Mouse (Mus musculus): Measurements from ENCODE around the gene Zfp444. TPM values are rescaled to one million over a fixed set of nuclear protein-coding genes. Genes with fewer than 3 reads are reported as not detected.
"Not testable (repeated sequence)": the region's sequence is repeated elsewhere in the genome, so short reads cannot be mapped to it uniquely, and the experiment has no call there.

The Zfp444 gene
- polyA plus RNA-seq, 1 experiment from 2014 or later, result 77.6 TPM

- Histone ChIP-seq H3K27me3 (replicated peaks; ENCODE audit: control insufficient read depth, insufficient read depth, low read length) (no peaks in the 10 kb centered on the region), H3K27ac (ENCODE audit: low read depth, low read length) (peak overlapping the region; percentile 73), H3K4me3 (ENCODE audit: low read length) (peak overlapping the region; percentile 71), H3K4me1 (ENCODE audit: control insufficient read depth, insufficient read depth, low read depth, low read length) (peaks cover 5% of the 10 kb centered on the region), H3K4me2 (ENCODE audit: low read length) (peak overlapping the region; percentile 61), H3K36me3 (ENCODE audit: control insufficient read depth, insufficient read depth, low read length) (no peaks in the 10 kb centered on the region), H3K9me3 (ENCODE audit: control insufficient read depth, low read length) (no peaks in the 10 kb centered on the region), H3K9ac (ENCODE audit: low read depth, low read length) (peak overlapping the region; percentile 43)
- WGBS, result under 1% methylated on average over 24 of the region's 24 CpGs
- ATAC-seq, result peak; percentile 39
Observed at GRCm38 (mm10) chr7:6171444-6172005, 501 bp upstream of the Zfp444 start.

DNA sequence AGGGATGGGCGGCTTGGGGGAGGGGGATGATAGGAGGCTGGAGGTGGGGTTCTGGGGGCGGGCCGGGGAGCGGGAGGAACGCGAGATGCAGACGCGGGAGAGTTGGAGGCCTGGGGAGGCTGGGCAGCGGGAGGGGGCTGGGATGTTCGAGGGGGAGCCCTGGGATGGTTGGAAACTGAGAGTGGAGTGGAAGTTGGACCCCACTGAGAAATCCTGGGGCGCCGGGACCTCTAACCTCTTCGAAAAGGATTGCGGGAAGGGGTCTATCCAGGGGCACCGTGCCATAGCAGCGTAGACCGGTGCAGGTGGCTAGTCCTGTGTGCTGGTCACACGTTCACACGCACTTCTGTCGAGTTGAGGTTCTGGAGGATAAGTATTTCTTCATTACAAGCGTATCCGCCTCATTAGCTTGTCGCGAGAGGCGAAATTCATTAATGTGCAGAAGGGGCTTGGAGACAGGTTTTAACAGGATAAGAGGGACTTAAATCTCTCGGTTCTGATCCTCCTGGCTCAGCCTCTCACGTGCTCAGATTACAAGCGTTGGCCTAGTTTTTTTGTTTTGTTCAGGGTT lies 733 bp downstream of the Zfp444 start:
- peak; percentile 31 for ATAC-seq

GRCm38 (mm10) chr7:6173872-6174271 lies 1.8 kb downstream of the Zfp444 start:
- Histone ChIP-seq H3K9ac (ENCODE audit: low read depth, low read length) (no peak overlapping the region), H3K4me3 (ENCODE audit: low read length) (no peak overlapping the region), H3K27me3 (replicated peaks; ENCODE audit: control insufficient read depth, insufficient read depth, low read length) (no peaks in the 10 kb centered on the region), H3K4me1 (ENCODE audit: control insufficient read depth, insufficient read depth, low read depth, low read length) (peaks cover 5% of the 10 kb centered on the region), H3K27ac (ENCODE audit: low read depth, low read length) (no peak overlapping the region), H3K9me3 (ENCODE audit: control insufficient read depth, low read length) (no peaks in the 10 kb centered on the region), H3K36me3 (ENCODE audit: control insufficient read depth, insufficient read depth, low read length) (no peaks in the 10 kb centered on the region), H3K4me2 (ENCODE audit: low read length) (no peak overlapping the region)
- WGBS, result 87% methylated on average over 8 of the region's 8 CpGs
- no peak for ATAC-seq

More for the DNA sequence above, 733 bp downstream of the Zfp444 start:
- peak overlapping the region; percentile 84 for H3K9ac ChIP-seq (ENCODE audit: low read depth, low read length)
- peak overlapping the region; percentile 71 for H3K4me2 ChIP-seq (ENCODE audit: low read length)
- no peaks in the 10 kb centered on the region for H3K36me3 ChIP-seq (ENCODE audit: control insufficient read depth, insufficient read depth, low read length)
- peak overlapping the region; percentile 71 for H3K4me3 ChIP-seq (ENCODE audit: low read length)
- no peaks in the 10 kb centered on the region for H3K9me3 ChIP-seq (ENCODE audit: control insufficient read depth, low read length)
- peaks cover 5% of the 10 kb centered on the region for H3K4me1 ChIP-seq (ENCODE audit: control insufficient read depth, insufficient read depth, low read depth, low read length)
- WGBS, result 0% methylated on average over 28 of the region's 28 CpGs
- no peaks in the 10 kb centered on the region for H3K27me3 ChIP-seq (replicated peaks; ENCODE audit: control insufficient read depth, insufficient read depth, low read length)
- peak overlapping the region; percentile 80 for H3K27ac ChIP-seq (ENCODE audit: low read depth, low read length)

DNA sequence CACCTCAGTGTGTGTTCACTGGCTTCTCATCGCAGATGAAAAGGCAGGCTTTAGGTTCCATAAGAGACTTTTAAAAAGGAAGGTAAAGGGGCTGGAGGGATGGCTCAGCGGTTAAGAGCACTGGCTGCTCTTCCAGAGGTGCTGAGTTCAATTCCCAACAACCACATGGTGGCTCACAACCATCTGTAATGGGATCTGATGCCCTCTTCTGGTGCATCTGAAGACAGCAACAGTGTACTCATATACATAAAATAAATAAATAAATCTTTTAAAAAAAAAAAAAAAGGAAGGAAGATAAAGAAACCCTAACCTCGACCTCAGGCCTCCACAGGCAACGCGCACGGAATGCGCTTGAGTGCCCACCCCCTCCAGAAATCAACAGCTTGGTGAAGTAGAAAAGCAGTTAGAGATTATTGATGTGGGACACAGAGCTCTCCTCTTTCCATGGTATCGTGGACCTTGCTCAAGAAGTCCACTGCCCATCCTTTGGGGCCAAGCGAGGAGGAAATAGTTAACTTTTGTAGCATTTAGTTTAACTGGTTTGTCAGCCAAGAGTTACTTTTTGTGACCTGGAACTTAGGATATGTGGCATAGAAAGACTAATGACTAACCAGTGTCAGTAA lies 2.5 kb downstream of the Zfp444 start:
- not testable (repeated sequence) for H3K9me3 ChIP-seq (ENCODE audit: control insufficient read depth, low read length); H3K4me1 ChIP-seq (ENCODE audit: control insufficient read depth, insufficient read depth, low read depth, low read length); H3K27me3 ChIP-seq (replicated peaks; ENCODE audit: control insufficient read depth, insufficient read depth, low read length); ATAC-seq; H3K9ac ChIP-seq (ENCODE audit: low read depth, low read length); H3K4me3 ChIP-seq (ENCODE audit: low read length); H3K27ac ChIP-seq (ENCODE audit: low read depth, low read length); H3K4me2 ChIP-seq (ENCODE audit: low read length); H3K36me3 ChIP-seq (ENCODE audit: control insufficient read depth, insufficient read depth, low read length)
- 86% methylated on average over 9 of the region's 9 CpGs for WGBS

- H3K4me3 ChIP-seq (ENCODE audit: low read length), result no peak overlapping the region
- H3K9ac ChIP-seq (ENCODE audit: low read depth, low read length), result no peak overlapping the region
- 0 out of 2 replicates have a peak, but pooled peaks cover 4% of the 10 kb centered on the region for H3K36me3 ChIP-seq (ENCODE audit: control insufficient read depth, insufficient read depth, low read length)
- no peaks in the 10 kb centered on the region for H3K9me3 ChIP-seq (ENCODE audit: control insufficient read depth, low read length)
- H3K27ac ChIP-seq (ENCODE audit: low read depth, low read length), result no peak overlapping the region
- no peaks in the 10 kb centered on the region; the same call in 1 of the 2 replicates for H3K4me1 ChIP-seq (ENCODE audit: control insufficient read depth, insufficient read depth, low read depth, low read length)
- no peaks in the 10 kb centered on the region for H3K27me3 ChIP-seq (replicated peaks; ENCODE audit: control insufficient read depth, insufficient read depth, low read length)
- no peak overlapping the region for H3K4me2 ChIP-seq (ENCODE audit: low read length)
- no peak for ATAC-seq
Observed at GRCm38 (mm10) chr7:6179013-6179412, 7.0 kb downstream of the Zfp444 start.

DNA sequence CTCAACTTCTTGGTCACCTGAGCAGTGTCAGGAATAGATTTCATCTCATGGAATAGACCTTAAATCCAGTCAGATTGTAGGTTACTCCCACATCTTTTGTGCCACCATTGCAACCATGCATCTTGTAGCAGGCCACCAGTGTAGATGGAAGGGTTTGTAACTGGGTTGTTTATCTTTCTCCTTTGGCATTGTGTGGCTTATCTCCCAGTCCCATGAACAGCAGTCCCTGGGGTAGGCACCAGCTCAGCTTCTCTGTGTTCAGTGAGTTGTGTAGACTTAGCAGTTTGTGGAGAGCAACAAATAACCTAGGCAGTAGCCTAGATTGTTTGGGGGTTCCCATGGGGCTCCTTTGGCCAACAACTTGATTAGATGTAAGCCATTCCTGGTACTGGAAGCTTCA lies 10.9 kb downstream of the Zfp444 start:
- no peaks in the 10 kb centered on the region for H3K27me3 ChIP-seq (replicated peaks; ENCODE audit: control insufficient read depth, insufficient read depth, low read length)
- no peak for ATAC-seq
- no peak overlapping the region for H3K27ac ChIP-seq (ENCODE audit: low read depth, low read length)
- H3K4me3 ChIP-seq (ENCODE audit: low read length), result no peak overlapping the region
- H3K36me3 ChIP-seq (ENCODE audit: control insufficient read depth, insufficient read depth, low read length), result peaks cover 36% of the 10 kb centered on the region
- H3K9ac ChIP-seq (ENCODE audit: low read depth, low read length), result no peak overlapping the region
- H3K4me1 ChIP-seq (ENCODE audit: control insufficient read depth, insufficient read depth, low read depth, low read length), result no peaks in the 10 kb centered on the region
- no peaks in the 10 kb centered on the region for H3K9me3 ChIP-seq (ENCODE audit: control insufficient read depth, low read length)
- H3K4me2 ChIP-seq (ENCODE audit: low read length), result no peak overlapping the region

- Histone ChIP-seq H3K27ac (ENCODE audit: low read depth, low read length) (no peak overlapping the region), H3K36me3 (ENCODE audit: control insufficient read depth, insufficient read depth, low read length) (peaks cover 44% of the 10 kb centered on the region), H3K4me1 (ENCODE audit: control insufficient read depth, insufficient read depth, low read depth, low read length) (no peaks in the 10 kb centered on the region), H3K9me3 (ENCODE audit: control insufficient read depth, low read length) (no peaks in the 10 kb centered on the region), H3K4me2 (ENCODE audit: low read length) (no peak overlapping the region), H3K9ac (ENCODE audit: low read depth, low read length) (no peak overlapping the region), H3K4me3 (ENCODE audit: low read length) (no peak overlapping the region), H3K27me3 (replicated peaks; ENCODE audit: control insufficient read depth, insufficient read depth, low read length) (no peaks in the 10 kb centered on the region)
- WGBS, result 95% methylated on average over 19 of the region's 19 CpGs
- no peak for ATAC-seq
Observed at GRCm38 (mm10) chr7:6183802-6184201, 11.8 kb downstream of the Zfp444 start.

GRCm38 (mm10) chr7:6184521-6184920 lies 12.5 kb downstream of the Zfp444 start:
- Histone ChIP-seq H3K9me3 (ENCODE audit: control insufficient read depth, low read length) (no peaks in the 10 kb centered on the region), H3K4me1 (ENCODE audit: control insufficient read depth, insufficient read depth, low read depth, low read length) (no peaks in the 10 kb centered on the region), H3K27me3 (replicated peaks; ENCODE audit: control insufficient read depth, insufficient read depth, low read length) (no peaks in the 10 kb centered on the region), H3K4me2 (ENCODE audit: low read length) (no peak overlapping the region), H3K27ac (ENCODE audit: low read depth, low read length) (no peak overlapping the region), H3K36me3 (ENCODE audit: control insufficient read depth, insufficient read depth, low read length) (peaks cover 50% of the 10 kb centered on the region), H3K4me3 (ENCODE audit: low read length) (no peak overlapping the region), H3K9ac (ENCODE audit: low read depth, low read length) (no peak overlapping the region)
- WGBS, result 85% methylated on average over 8 of the region's 8 CpGs
- ATAC-seq, result no peak

- H3K27me3 ChIP-seq (replicated peaks; ENCODE audit: control insufficient read depth, insufficient read depth, low read length), result no peaks in the 10 kb centered on the region
- H3K4me3 ChIP-seq (ENCODE audit: low read length), result no peak overlapping the region
- no peaks in the 10 kb centered on the region for H3K9me3 ChIP-seq (ENCODE audit: control insufficient read depth, low read length)
- H3K9ac ChIP-seq (ENCODE audit: low read depth, low read length), result no peak overlapping the region
- 95% methylated on average over 1 of the region's 1 CpGs for whole genome bisulfite sequencing
- H3K36me3 ChIP-seq (ENCODE audit: control insufficient read depth, insufficient read depth, low read length), result peaks cover 57% of the 10 kb centered on the region
- ATAC-seq, result no peak
- H3K4me2 ChIP-seq (ENCODE audit: low read length), result no peak overlapping the region
- no peak overlapping the region for H3K27ac ChIP-seq (ENCODE audit: low read depth, low read length)
- H3K4me1 ChIP-seq (ENCODE audit: control insufficient read depth, insufficient read depth, low read depth, low read length), result no peaks in the 10 kb centered on the region
Observed at GRCm38 (mm10) chr7:6185391-6185790, 13.4 kb downstream of the Zfp444 start.
